ENCODE assay signal across 32 mouse cellular contexts in the genomic region with DNA sequence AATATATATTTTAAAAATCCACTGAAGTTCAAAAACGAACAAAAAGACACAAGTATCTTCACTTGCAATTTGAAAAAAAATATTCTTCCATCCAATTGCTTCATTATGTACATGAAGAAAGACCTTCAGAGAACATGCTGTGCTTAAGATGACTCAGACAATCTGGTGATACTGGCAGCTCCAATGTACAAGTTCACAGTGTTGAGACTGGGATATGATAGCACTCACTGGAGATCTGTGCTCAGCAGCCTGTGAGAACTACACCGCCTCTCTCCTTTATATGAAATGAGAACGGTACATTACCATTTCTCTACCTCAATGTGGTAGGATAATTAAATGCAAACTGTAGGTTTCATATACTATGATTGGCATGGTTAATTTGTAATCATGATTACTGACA. TPM values are rescaled to one million over a fixed set of nuclear protein-coding genes. Genes with fewer than 3 reads are reported as not detected.
A peak's percentile ranks its signal among the peaks of the same experiment; 100 is the strongest.
DNase-seq lines count a peak whose midpoint lies in the region; ATAC-seq and TF ChIP-seq lines count a peak whose summit lies in the region.
"Had no signal": no experiment of that assay in that cellular context is flagged by ENCODE, and none has a peak within 500 bp of the region (broad histone marks: within the 10 kb centered on the region; RNA-seq: fewer than 3 reads in every experiment).

No protein-coding gene starts in this region.

- H3K4me3 ChIP-seq in layer of hippocampus, adult 2 months: no peak overlapping the region
- no peak overlapping the region for H3K4me3 ChIP-seq in midbrain, postnatal 0 days (ENCODE audit: low read depth, low read length)
- H3K4me3 ChIP-seq: embryonic facial prominence, embryonic 12.5 days; erythroblast, embryonic 14.5 days; heart, embryonic 10.5 days; liver, embryonic 15.5 days; myocyte had no signal

- no peak overlapping the region for H3K9ac ChIP-seq in midbrain, postnatal 0 days (replicated peaks; ENCODE audit: low read length, poor library complexity, severe bottlenecking)
- H3K9ac ChIP-seq: embryonic facial prominence, embryonic 12.5 days; liver, embryonic 15.5 days had no signal

- H3K4me2 ChIP-seq in midbrain, postnatal 0 days (ENCODE audit: low read depth, low read length, poor library complexity, severe bottlenecking): no peak overlapping the region
- H3K4me2 ChIP-seq: embryonic facial prominence, embryonic 12.5 days; liver, embryonic 15.5 days had no signal

- peak overlapping the region; percentile 78 for H3K27ac ChIP-seq in layer of hippocampus, adult 2 months
- H3K27ac ChIP-seq in midbrain, postnatal 0 days (ENCODE audit: low read depth, low read length): no peak overlapping the region
- H3K27ac ChIP-seq: embryonic facial prominence, embryonic 12.5 days; heart, embryonic 10.5 days; kidney, postnatal 0 days; liver, embryonic 15.5 days had no signal

- no peaks in the 10 kb centered on the region for H3K27me3 ChIP-seq in midbrain, postnatal 0 days (ENCODE audit: insufficient read depth, low read length)
- H3K27me3 ChIP-seq: embryonic facial prominence, embryonic 12.5 days; liver, embryonic 15.5 days had no signal

- no peak for ATAC-seq in midbrain, postnatal 0 days (ENCODE audit: low FRiP score)
- ATAC-seq: activated CD4-positive, CD25-positive, alpha-beta regulatory T cell, adult 4 months; forebrain, embryonic 14.5 days had no signal

- H3K36me3 ChIP-seq in midbrain, postnatal 0 days (ENCODE audit: insufficient read depth, low read length): no peaks in the 10 kb centered on the region
- H3K36me3 ChIP-seq: embryonic facial prominence, embryonic 12.5 days; heart, embryonic 10.5 days; liver, embryonic 15.5 days had no signal

- TF ChIP-seq CTCF in layer of hippocampus, adult 2 months (conservative IDR thresholded peaks at IDR 0.05): no peak
- no peak for TF ChIP-seq CTCF in midbrain, postnatal 0 days (IDR thresholded peaks at IDR 0.05)

- H3K4me1 ChIP-seq in midbrain, postnatal 0 days (ENCODE audit: insufficient read depth, low read length): no peaks in the 10 kb centered on the region
- H3K4me1 ChIP-seq: embryonic facial prominence, embryonic 12.5 days; heart, embryonic 10.5 days had no signal

- H3K9me3 ChIP-seq in midbrain, postnatal 0 days (ENCODE audit: low read length): no peaks in the 10 kb centered on the region
- H3K9me3 ChIP-seq: embryonic facial prominence, embryonic 12.5 days; heart, embryonic 10.5 days; liver, embryonic 15.5 days had no signal

- WGBS in midbrain, postnatal 0 days: 78% methylated on average over 3 of the region's 3 CpGs

- DNase-seq in layer of hippocampus, adult 2 months (ENCODE audit: low spot score in 2 of 2): peak; percentile 29 to 76
- no peak for DNase-seq in layer of hippocampus, postnatal 36 days
- peak; percentile 24 to 73 for DNase-seq in right cerebral cortex, postnatal 36 days (ENCODE audit: low spot score in 2 of 2)
- no peak for DNase-seq in right cerebral cortex, postnatal 14 days
- DNase-seq in layer of hippocampus, adult 9-11 months: peak; percentile 76
- no peak for DNase-seq in ovary, postnatal 14 days (ENCODE audit: low spot score)
- DNase-seq in midbrain, postnatal 0 days (ENCODE audit: low spot score): no peak
- DNase-seq: cerebellum, adult 9-10 months; heart, postnatal 10 days; kidney, adult 11 months; lung, postnatal 10 days; midbrain, embryonic 14.5 days; spleen, adult 18-20 months; thymus, adult 18-20 months; thymus, postnatal 4 days had no signal

RNA-seq across cellular contexts. Expression of gene Lpxn, which starts 6.8 kb away (rescaled TPM):
- 1 to 10 TPM; 1.1 to 1.3 TPM for total RNA-seq in layer of hippocampus, adult 2 months (2021)
- 1 to 10 TPM; 1.1 to 2.0 TPM for total RNA-seq in layer of hippocampus, postnatal 36 days (2021)
- total RNA-seq in midbrain, postnatal 0 days (2014; rRNA removed): 1.0 and 1.9 TPM in 2 replicates
- 0.77 and 0.96 TPM in 2 replicates for polyA plus RNA-seq in midbrain, postnatal 0 days (2015; fragmentation: Nextera tagmentation; extraction: Ambion mirVana)

RNA-seq across cellular contexts. Expression of gene Zfp91, which starts 6.9 kb away (rescaled TPM):
- 10 to 100 TPM; 87.6 to 94.8 TPM for total RNA-seq in layer of hippocampus, adult 2 months (2021)
- 10 to 100 TPM; 96.1 to 96.3 TPM for total RNA-seq in layer of hippocampus, postnatal 36 days (2021)
- 52.5 and 56.5 TPM in 2 replicates for total RNA-seq in midbrain, postnatal 0 days (2014; rRNA removed)
- polyA plus RNA-seq in midbrain, postnatal 0 days (2015; fragmentation: Nextera tagmentation; extraction: Ambion mirVana): 10.4 and 12.8 TPM in 2 replicates

RNA-seq across cellular contexts. Expression of gene Cntf, which starts 37.4 kb away (rescaled TPM):
- total RNA-seq in layer of hippocampus, adult 2 months (2021): 1 to 10 TPM; 3.1 to 4.1 TPM
- 1 to 10 TPM; 2.9 to 4.1 TPM for total RNA-seq in layer of hippocampus, postnatal 36 days (2021)
- total RNA-seq in midbrain, postnatal 0 days (2014; rRNA removed): 1.2 and 1.5 TPM in 2 replicates
- 0.72 and 1.0 TPM in 2 replicates for polyA plus RNA-seq in midbrain, postnatal 0 days (2015; fragmentation: Nextera tagmentation; extraction: Ambion mirVana)
- polyA plus RNA-seq: midbrain, embryonic 14.5 days had no signal

RNA-seq across cellular contexts. Expression of gene Gm5244, which starts 43.7 kb away (rescaled TPM):
- total RNA-seq in layer of hippocampus, adult 2 months (2021): not detected
- total RNA-seq in layer of hippocampus, postnatal 36 days (2021): not detected
- not detected in 2 replicates for total RNA-seq in midbrain, postnatal 0 days (2014; rRNA removed)
- polyA plus RNA-seq in midbrain, postnatal 0 days (2015; fragmentation: Nextera tagmentation; extraction: Ambion mirVana): not detected in 2 replicates
- total RNA-seq: adrenal gland, postnatal 36 days; common myeloid progenitor, adult 5-6 weeks; gastrocnemius, adult 18-20 months; gastrocnemius, postnatal 4 days; heart, postnatal 10 days; layer of hippocampus, postnatal 14 days; megakaryocyte, adult 5-6 weeks had no signal
- polyA plus RNA-seq: activated CD4-positive, CD25-positive, alpha-beta regulatory T cell, adult 4 months; embryonic facial prominence, embryonic 12.5 days; erythroblast, embryonic 14.5 days; forebrain, embryonic 14.5 days; heart, embryonic 10.5 days; hindbrain, embryonic 11.5 days; kidney, postnatal 0 days; limb, embryonic 14.5 days; liver, embryonic 15.5 days; midbrain, embryonic 14.5 days; myocyte; neural tube, embryonic 14.5 days had no signal

RNA-seq across cellular contexts. Expression of gene Olfr1444, which starts 54.3 kb away (rescaled TPM):
- not detected for total RNA-seq in layer of hippocampus, adult 2 months (2021)
- total RNA-seq in layer of hippocampus, postnatal 36 days (2021): not detected
- total RNA-seq in midbrain, postnatal 0 days (2014; rRNA removed): not detected in 2 replicates
- not detected in 2 replicates for polyA plus RNA-seq in midbrain, postnatal 0 days (2015; fragmentation: Nextera tagmentation; extraction: Ambion mirVana)
- total RNA-seq: adrenal gland, postnatal 36 days; common myeloid progenitor, adult 5-6 weeks; gastrocnemius, adult 18-20 months; gastrocnemius, postnatal 4 days; heart, postnatal 10 days; layer of hippocampus, postnatal 14 days had no signal
- polyA plus RNA-seq: embryonic facial prominence, embryonic 12.5 days; erythroblast, embryonic 14.5 days; forebrain, embryonic 14.5 days; heart, embryonic 10.5 days; hindbrain, embryonic 11.5 days; kidney, postnatal 0 days; limb, embryonic 14.5 days; liver, embryonic 15.5 days; midbrain, embryonic 14.5 days; myocyte; neural tube, embryonic 14.5 days had no signal

Comparison
In these comparisons a context has a peak if more than half of its experiments do, and no peak if none do; other contexts are left out.
1. DNase-seq: peak in layer of hippocampus, adult 2 months (2 of 2), right cerebral cortex, postnatal 36 days (2 of 2) and layer of hippocampus, adult 9-11 months (single experiment); none in layer of hippocampus, postnatal 36 days (0 of 2), right cerebral cortex, postnatal 14 days (single experiment), ovary, postnatal 14 days (single experiment) and midbrain, postnatal 0 days (single experiment).